Comparison of ENCODE assay signal across 10 mouse cellular contexts in genomic region chr4:131919506-131920140, GRCm38 (mm10). TPM values are rescaled to one million over a fixed set of nuclear protein-coding genes. Genes with fewer than 3 reads are reported as not detected.
DNase-seq lines count a peak whose midpoint lies in the region; ATAC-seq and TF ChIP-seq lines count a peak whose summit lies in the region.
"Had no signal": no experiment of that assay in that cellular context is flagged by ENCODE, and none has a peak within 500 bp of the region (broad histone marks: within the 10 kb centered on the region; RNA-seq: fewer than 3 reads in every experiment).

No protein-coding gene starts in this region.

- DNase-seq in layer of hippocampus, adult 2 months (ENCODE audit: low spot score in 2 of 2) = no peak
- no peak for DNase-seq in layer of hippocampus, postnatal 14 days (ENCODE audit: low spot score in 2 of 2)
- no peak for DNase-seq in embryonic facial prominence, embryonic 11.5 days (ENCODE audit: low spot score)
- DNase-seq in hindbrain, postnatal 0 days (ENCODE audit: low spot score) = no peak
- no peak for DNase-seq in adrenal gland, adult 8-10 months
- DNase-seq in right cerebral cortex, postnatal 10 days (ENCODE audit: low spot score in 2 of 2) = no peak
- DNase-seq: cerebellum, adult 9-11 months; thymus, postnatal 25 days had no signal

- no peaks in the 10 kb centered on the region; the same call in 1 of the 2 replicates for H3K36me3 ChIP-seq in embryonic facial prominence, embryonic 11.5 days (replicated peaks; ENCODE audit: control insufficient read depth, insufficient read depth, low read depth, low read length)
- H3K36me3 ChIP-seq in hindbrain, postnatal 0 days (ENCODE audit: insufficient read depth, low read length) = peaks cover 6% of the 10 kb centered on the region; the same call in 1 of the 2 replicates
- H3K36me3 ChIP-seq in midbrain, embryonic 15.5 days (replicated peaks) = peaks cover 2% of the 10 kb centered on the region; the same call in 1 of the 2 replicates

- peak overlapping the region; percentile 20; the same call in 1 of the 2 replicates for H3K4me3 ChIP-seq in layer of hippocampus, adult 2 months
- H3K4me3 ChIP-seq in embryonic facial prominence, embryonic 11.5 days (ENCODE audit: low read depth, low read length) = peak overlapping the region; percentile 66
- H3K4me3 ChIP-seq in hindbrain, postnatal 0 days (ENCODE audit: low read length) = peak overlapping the region; percentile 48; the same call in 1 of the 2 replicates
- no peak overlapping the region for H3K4me3 ChIP-seq in midbrain, embryonic 15.5 days

- 4% methylated on average over 15 of the region's 15 CpGs for WGBS in embryonic facial prominence, embryonic 11.5 days
- WGBS in hindbrain, postnatal 0 days = 38% methylated on average over 15 of the region's 15 CpGs
- 23% methylated on average over 15 of the region's 15 CpGs for WGBS in midbrain, embryonic 15.5 days

- 0 out of 2 replicates have a peak overlapping the region, but pooled peaks have one; percentile 44 for H3K27ac ChIP-seq in layer of hippocampus, adult 2 months
- peak overlapping the region; percentile 94 for H3K27ac ChIP-seq in embryonic facial prominence, embryonic 11.5 days (replicated peaks; ENCODE audit: low read depth, low read length)
- H3K27ac ChIP-seq in hindbrain, postnatal 0 days = no peak overlapping the region
- no peak overlapping the region for H3K27ac ChIP-seq in midbrain, embryonic 15.5 days

- H3K27me3 ChIP-seq in embryonic facial prominence, embryonic 11.5 days (ENCODE audit: control insufficient read depth, insufficient read depth, low read length) = peaks cover 28% of the 10 kb centered on the region
- peaks cover 50% of the 10 kb centered on the region for H3K27me3 ChIP-seq in hindbrain, postnatal 0 days (ENCODE audit: insufficient read depth, low read length)
- H3K27me3 ChIP-seq in midbrain, embryonic 15.5 days (replicated peaks) = peaks cover 96% of the 10 kb centered on the region

- no peak for TF ChIP-seq CTCF in layer of hippocampus, adult 2 months (conservative IDR thresholded peaks at IDR 0.05)
- no peak for TF ChIP-seq CTCF in hindbrain, postnatal 0 days (IDR thresholded peaks at IDR 0.05; ENCODE audit: low read depth)

- H3K4me2 ChIP-seq in embryonic facial prominence, embryonic 11.5 days (ENCODE audit: low read depth, low read length) = peak overlapping the region; percentile 90
- H3K4me2 ChIP-seq in hindbrain, postnatal 0 days (ENCODE audit: low read depth, low read length) = no peak overlapping the region
- H3K4me2 ChIP-seq in midbrain, embryonic 15.5 days = 0 out of 2 replicates have a peak overlapping the region, but pooled peaks have one; percentile 84

- H3K9ac ChIP-seq in embryonic facial prominence, embryonic 11.5 days (replicated peaks; ENCODE audit: low read length) = peak overlapping the region; percentile 75; the same call in 1 of the 2 replicates
- no peak overlapping the region for H3K9ac ChIP-seq in hindbrain, postnatal 0 days (replicated peaks; ENCODE audit: low read length)
- no peak overlapping the region for H3K9ac ChIP-seq in midbrain, embryonic 15.5 days

- no peak for ATAC-seq in embryonic facial prominence, embryonic 11.5 days (replicated peaks; ENCODE audit: insufficient number of reproducible peaks, low FRiP score, low TSS enrichment, low read depth)
- no peak for ATAC-seq in hindbrain, postnatal 0 days
- no peak for ATAC-seq in midbrain, embryonic 15.5 days (replicated peaks)
- no peak for ATAC-seq in frontal cortex, adult (ENCODE audit: low TSS enrichment)

- peaks cover 40% of the 10 kb centered on the region for H3K4me1 ChIP-seq in embryonic facial prominence, embryonic 11.5 days (ENCODE audit: control insufficient read depth, insufficient read depth, low read length)
- peaks cover 7% of the 10 kb centered on the region; the same call in 1 of the 2 replicates for H3K4me1 ChIP-seq in hindbrain, postnatal 0 days (ENCODE audit: insufficient read depth, low read length)
- peaks cover 42% of the 10 kb centered on the region for H3K4me1 ChIP-seq in midbrain, embryonic 15.5 days

- no peaks in the 10 kb centered on the region for H3K9me3 ChIP-seq in embryonic facial prominence, embryonic 11.5 days (replicated peaks; ENCODE audit: control insufficient read depth, low read length)
- no peaks in the 10 kb centered on the region for H3K9me3 ChIP-seq in hindbrain, postnatal 0 days (ENCODE audit: low read length)
- no peaks in the 10 kb centered on the region for H3K9me3 ChIP-seq in midbrain, embryonic 15.5 days

RNA-seq across cellular contexts. Expression of gene Tmem200b, which starts 1.9 kb away (rescaled TPM):
- 1 to 10 TPM; 1.5 to 1.7 TPM for total RNA-seq in layer of hippocampus, adult 2 months (2021)
- 1 to 10 TPM; 2.2 to 2.3 TPM for total RNA-seq in layer of hippocampus, postnatal 14 days (2021)
- 3.0 and 4.4 TPM in 2 replicates for polyA plus RNA-seq in embryonic facial prominence, embryonic 11.5 days (2014; fragmentation: Nextera tagmentation; extraction: Ambion mirVana)
- total RNA-seq in hindbrain, postnatal 0 days (2014; rRNA removed) = 2.3 and 3.2 TPM in 2 replicates
- polyA plus RNA-seq in hindbrain, postnatal 0 days (2015; fragmentation: Nextera tagmentation; extraction: Ambion mirVana) = 0.48 and 0.64 TPM in 2 replicates
- polyA plus RNA-seq in midbrain, embryonic 15.5 days (2015; fragmentation: Nextera tagmentation; extraction: Ambion mirVana) = 0.15 and 0.45 TPM in 2 replicates
- total RNA-seq in adrenal gland, adult 8-10 months (2022) = 10 to 100 TPM in 3 of 4 experiments, 1 to 10 TPM in 1; 9.0 to 11.7 (median 10.9) TPM

RNA-seq across cellular contexts. Expression of gene Srsf4, which starts 46.2 kb away (rescaled TPM):
- total RNA-seq in layer of hippocampus, adult 2 months (2021) = 10 to 100 TPM; 67.3 to 75.0 TPM
- total RNA-seq in layer of hippocampus, postnatal 14 days (2021) = 10 to 100 TPM; 68.6 to 70.3 TPM
- polyA plus RNA-seq in embryonic facial prominence, embryonic 11.5 days (2014; fragmentation: Nextera tagmentation; extraction: Ambion mirVana) = 119 and 131 TPM in 2 replicates
- total RNA-seq in hindbrain, postnatal 0 days (2014; rRNA removed) = 25.9 and 28.3 TPM in 2 replicates
- 76.0 and 86.0 TPM in 2 replicates for polyA plus RNA-seq in hindbrain, postnatal 0 days (2015; fragmentation: Nextera tagmentation; extraction: Ambion mirVana)
- 116 and 117 TPM in 2 replicates for polyA plus RNA-seq in midbrain, embryonic 15.5 days (2015; fragmentation: Nextera tagmentation; extraction: Ambion mirVana)
- total RNA-seq in adrenal gland, adult 8-10 months (2022) = 10 to 100 TPM; 55.5 to 77.3 (median 63.0) TPM

Comparison
In these comparisons a context has a peak if more than half of its experiments do, and no peak if none do; other contexts are left out.
1. H3K27ac ChIP-seq: peak in layer of hippocampus, adult 2 months (single experiment) and embryonic facial prominence, embryonic 11.5 days (single experiment); none in hindbrain, postnatal 0 days (single experiment) and midbrain, embryonic 15.5 days (single experiment).